Mouse (Mus musculus) induced T-regulatory cell, adult 2 months (primary cell): ENCODE measurements at regions not wholly inside any gene's neighbourhood (a gene's known extent, or its start where the extent isn't known, plus 50 kb on each side); places are given as distances from the start of the nearest gene placed in this dataset.

Source experiments
- DNase-seq: peaks from one replicate; pipeline ENCODE4 v3.0.0-alpha.2; 2012; ENCODE audit warnings: low read depth

- DNase-seq: no peak
These were observed 100.8 kb upstream of the Lsm14a start for GRCm38 (mm10) chr7:34493892-34494291.

- peak; percentile 1 for DNase-seq
These were observed 91.9 kb upstream of the Lsm14a start for GRCm38 (mm10) chr7:34484908-34485598.

DNA sequence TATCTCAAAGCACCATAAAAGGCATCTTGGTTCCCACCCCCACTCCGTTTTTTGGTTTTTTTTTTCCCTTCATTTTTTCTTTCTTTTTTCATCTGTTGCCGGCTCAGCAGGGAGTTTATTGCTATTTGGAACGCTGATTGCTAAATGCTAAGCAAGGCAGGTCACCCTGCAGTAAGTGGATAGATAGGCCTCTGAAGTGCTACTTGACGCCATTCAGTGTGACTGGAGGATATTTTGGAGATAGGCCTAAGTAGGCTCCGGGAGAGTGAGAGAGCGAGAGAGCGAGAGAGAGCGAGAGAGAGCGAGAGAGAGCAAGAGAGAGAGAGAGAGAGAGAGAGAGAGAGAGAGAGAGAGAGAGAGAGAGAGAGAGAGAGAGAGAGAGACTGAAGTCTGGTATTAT, 90.3 kb upstream of the Lsm14a start:
- DNase-seq: no peak

DNA sequence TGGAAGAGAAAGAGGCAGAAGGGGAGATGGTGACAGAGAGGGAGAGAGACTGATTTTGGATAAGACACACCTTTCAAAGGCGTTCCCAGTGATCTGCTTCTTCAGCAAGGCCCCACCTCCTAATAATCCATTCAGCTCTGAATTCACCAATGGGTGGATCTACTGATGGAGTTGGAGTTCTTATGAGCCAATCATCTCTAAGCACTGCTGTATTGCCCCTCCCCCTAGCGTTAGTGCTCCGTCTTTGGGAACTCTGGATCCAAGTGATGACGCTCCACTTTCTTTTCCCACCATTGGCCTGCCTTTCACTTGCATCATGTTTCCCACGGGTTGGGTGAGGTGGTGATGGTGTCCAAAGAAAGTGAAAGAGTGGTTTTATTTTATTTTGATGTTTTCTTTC, 87.7 kb upstream of the Lsm14a start:
- DNase-seq: no peak

DNA sequence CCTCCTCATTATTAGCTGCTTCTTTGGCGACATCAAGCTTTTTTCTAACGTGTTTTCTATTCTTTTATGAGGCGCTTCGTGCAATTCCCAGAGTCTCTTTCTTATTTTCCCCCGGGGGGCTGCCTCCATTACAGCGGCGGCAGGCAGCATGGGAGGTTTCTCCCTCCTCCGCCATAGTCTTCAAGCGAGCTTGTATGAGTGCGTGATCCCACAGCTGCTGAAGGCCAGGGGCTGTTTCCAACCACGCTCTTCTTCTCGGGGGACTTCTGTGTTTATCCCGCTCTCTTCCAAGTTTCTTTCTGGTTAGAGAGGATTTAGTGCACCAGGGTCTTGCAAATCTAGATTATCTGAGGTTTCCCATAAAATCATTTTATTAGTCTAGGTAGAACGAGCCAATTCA, 77.9 kb upstream of the Lsm14a start:
- no peak for DNase-seq

DNA sequence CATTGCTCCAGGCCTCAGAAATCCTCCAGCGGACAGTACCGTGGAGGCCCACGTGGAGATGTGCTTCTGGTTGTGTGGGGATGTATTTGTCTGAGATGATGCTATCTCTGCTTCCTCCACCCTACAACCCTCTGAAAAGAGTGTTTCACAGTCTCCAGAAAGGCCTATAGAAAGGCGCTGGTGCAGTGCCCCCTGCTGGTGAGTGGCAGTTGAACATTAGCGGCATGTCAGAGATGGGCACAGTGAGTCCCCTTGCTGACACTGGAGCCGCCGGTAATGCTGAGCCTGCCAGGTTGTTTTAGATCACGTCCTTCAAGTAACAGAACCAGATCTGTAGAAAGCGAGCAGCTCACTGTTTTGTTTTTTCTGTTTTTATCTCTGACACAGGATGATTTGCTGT, 69.0 kb upstream of the Lsm14a start:
- peak; percentile 10 for DNase-seq

- DNase-seq: no peak
These were observed 66.8 kb upstream of the Lsm14a start for GRCm38 (mm10) chr7:34459834-34460495.

GRCm38 (mm10) chr7:34458851-34459250, 65.7 kb upstream of the Lsm14a start:
- DNase-seq: no peak

GRCm38 (mm10) chr7:34448364-34448763, 55.2 kb upstream of the Lsm14a start:
- DNase-seq: no peak

GRCm38 (mm10) chr7:34444263-34444662, 51.1 kb upstream of the Lsm14a start:
- DNase-seq: no peak
